Mouse (Mus musculus) bone marrow, adult 2 months (tissue): Measurements from ENCODE around the gene Snrnp27.

Experiments used
- CTCF ChIP-seq: fragments of 200-500 bp; IDR thresholded peaks from 2 replicates; pipeline ENCODE4 v1.5.1; 2011; ENCODE audit warnings: low read length, control low read depth; ENCODE audit not compliant: control insufficient read depth, insufficient read depth
- POLR2A ChIP-seq: fragments of 200-500 bp; IDR thresholded peaks from 2 replicates; pipeline ENCODE4 v1.6.1; 2011; ENCODE audit warnings: low read depth, mild to moderate bottlenecking, control low read depth, low read length, borderline replicate concordance; ENCODE audit not compliant: control insufficient read depth

DNA sequence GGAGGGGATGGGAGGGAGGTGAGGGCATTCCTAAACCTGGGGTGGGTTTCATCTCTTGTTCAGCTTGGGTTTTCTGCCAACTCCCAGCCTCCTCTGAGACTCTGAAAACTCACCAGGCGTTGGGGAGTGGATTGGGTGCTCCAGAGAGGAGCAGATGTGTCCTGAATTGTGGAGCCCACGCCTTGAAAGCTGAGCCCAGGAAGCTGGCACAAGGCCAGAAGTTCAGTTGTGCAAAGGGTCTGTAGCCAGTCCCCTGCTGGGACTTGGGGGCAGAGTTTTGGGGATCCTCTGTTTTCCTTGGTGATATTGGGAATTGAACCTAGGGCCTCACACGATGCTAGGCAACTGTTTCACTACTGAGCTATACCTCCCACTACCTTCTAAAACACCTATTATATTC is 54.2 kb downstream of the Snrnp27 start:
- TF ChIP-seq CTCF (no peak), POLR2A (no peak)
